Mouse (Mus musculus): Measurements from ENCODE around the gene Tamm41. TPM values are rescaled to one million over a fixed set of nuclear protein-coding genes. Genes with fewer than 3 reads are reported as not detected.

Gene Tamm41
- polyA plus RNA-seq, 1 experiment from 2014 or later = 66.6 TPM

- Histone ChIP-seq H3K36me3 (ENCODE audit: control insufficient read depth, insufficient read depth, low read length) (no peaks in the 10 kb centered on the region), H3K4me1 (replicated peaks; ENCODE audit: control insufficient read depth, insufficient read depth, low read length) (no peaks in the 10 kb centered on the region; the same call in 1 of the 2 replicates), H3K4me3 (ENCODE audit: low read depth, low read length) (no peak overlapping the region), H3K9ac (ENCODE audit: low read depth, low read length) (no peak overlapping the region), H3K4me2 (replicated peaks; ENCODE audit: low read depth, low read length) (no peak overlapping the region), H3K27ac (ENCODE audit: low read depth, low read length) (no peak overlapping the region), H3K9me3 (ENCODE audit: control insufficient read depth, low read length) (no peaks in the 10 kb centered on the region), H3K27me3 (ENCODE audit: control insufficient read depth, insufficient read depth, low read length) (peaks cover 9% of the 10 kb centered on the region)
- DNase-seq (ENCODE audit: low spot score) = no peak
- 77% methylated on average over 1 of the region's 1 CpGs for WGBS
- no peak for ATAC-seq (ENCODE audit: low FRiP score)
Measured at GRCm38 (mm10) chr6:114972988-114973387, 64.7 kb downstream of the Tamm41 start.

- 72% methylated on average over 5 of the region's 5 CpGs for WGBS
Measured at GRCm38 (mm10) chr6:114970895-114971294, 66.8 kb downstream of the Tamm41 start.

GRCm38 (mm10) chr6:114970386-114970785 is 67.3 kb downstream of the Tamm41 start:
- Histone ChIP-seq H3K27me3 (ENCODE audit: control insufficient read depth, insufficient read depth, low read length) (peaks cover 13% of the 10 kb centered on the region), H3K36me3 (ENCODE audit: control insufficient read depth, insufficient read depth, low read length) (no peaks in the 10 kb centered on the region), H3K9me3 (ENCODE audit: control insufficient read depth, low read length) (no peaks in the 10 kb centered on the region), H3K4me1 (replicated peaks; ENCODE audit: control insufficient read depth, insufficient read depth, low read length) (no peaks in the 10 kb centered on the region; the same call in 1 of the 2 replicates), H3K9ac (ENCODE audit: low read depth, low read length) (no peak overlapping the region), H3K27ac (ENCODE audit: low read depth, low read length) (no peak overlapping the region), H3K4me3 (ENCODE audit: low read depth, low read length) (no peak overlapping the region), H3K4me2 (replicated peaks; ENCODE audit: low read depth, low read length) (no peak overlapping the region)
- ATAC-seq (ENCODE audit: low FRiP score) = no peak
- WGBS = 29% methylated on average over 6 of the region's 6 CpGs
- DNase-seq (ENCODE audit: low spot score) = peak; percentile 26

More at GRCm38 (mm10) chr6:114970895-114971294, 66.8 kb downstream of the Tamm41 start:
- H3K4me1 ChIP-seq (replicated peaks; ENCODE audit: control insufficient read depth, insufficient read depth, low read length) = no peaks in the 10 kb centered on the region; the same call in 1 of the 2 replicates
- no peak overlapping the region for H3K4me2 ChIP-seq (replicated peaks; ENCODE audit: low read depth, low read length)
- no peaks in the 10 kb centered on the region for H3K9me3 ChIP-seq (ENCODE audit: control insufficient read depth, low read length)
- H3K36me3 ChIP-seq (ENCODE audit: control insufficient read depth, insufficient read depth, low read length) = no peaks in the 10 kb centered on the region
- H3K9ac ChIP-seq (ENCODE audit: low read depth, low read length) = no peak overlapping the region
- H3K27ac ChIP-seq (ENCODE audit: low read depth, low read length) = no peak overlapping the region
- no peak for ATAC-seq (ENCODE audit: low FRiP score)
- no peak overlapping the region for H3K4me3 ChIP-seq (ENCODE audit: low read depth, low read length)
- peak; percentile 37 for DNase-seq (ENCODE audit: low spot score)
- peaks cover 13% of the 10 kb centered on the region for H3K27me3 ChIP-seq (ENCODE audit: control insufficient read depth, insufficient read depth, low read length)

- Histone ChIP-seq H3K4me1 (replicated peaks; ENCODE audit: control insufficient read depth, insufficient read depth, low read length) (no peaks in the 10 kb centered on the region; the same call in 1 of the 2 replicates), H3K4me3 (ENCODE audit: low read depth, low read length) (peak within 1 kb of the TSS; percentile 61), H3K27me3 (ENCODE audit: control insufficient read depth, insufficient read depth, low read length) (peaks cover 13% of the 10 kb centered on the region), H3K9ac (ENCODE audit: low read depth, low read length) (peak within 1 kb of the TSS; percentile 67; the same call in 1 of the 2 replicates), H3K36me3 (ENCODE audit: control insufficient read depth, insufficient read depth, low read length) (no peaks in the 10 kb centered on the region), H3K27ac (ENCODE audit: low read depth, low read length) (0 out of 2 replicates have a peak within 1 kb of the TSS, but pooled peaks have one; percentile 12), H3K9me3 (ENCODE audit: control insufficient read depth, low read length) (no peaks in the 10 kb centered on the region), H3K4me2 (replicated peaks; ENCODE audit: low read depth, low read length) (peak within 1 kb of the TSS; percentile 95)
- peak; percentile 74 for DNase-seq (ENCODE audit: low spot score)
- ATAC-seq (ENCODE audit: low FRiP score) = peak; percentile 75
- WGBS = under 1% methylated on average over 78 of the region's 79 CpGs
Measured at GRCm38 (mm10) chr6:114969213-114970120, 68.2 kb downstream of the Tamm41 start, which contains the start of gene Vgll4. Gene Vgll4 (minus strand): TSS chr6:114969994.

- H3K4me3 ChIP-seq (ENCODE audit: low read depth, low read length) = peak overlapping the region; percentile 61
- WGBS = under 1% methylated on average over 67 of the region's 82 CpGs
- H3K9me3 ChIP-seq (ENCODE audit: control insufficient read depth, low read length) = no peaks in the 10 kb centered on the region
- no peaks in the 10 kb centered on the region; the same call in 1 of the 2 replicates for H3K4me1 ChIP-seq (replicated peaks; ENCODE audit: control insufficient read depth, insufficient read depth, low read length)
- H3K36me3 ChIP-seq (ENCODE audit: control insufficient read depth, insufficient read depth, low read length) = no peaks in the 10 kb centered on the region
- H3K9ac ChIP-seq (ENCODE audit: low read depth, low read length) = peak overlapping the region; percentile 67
- H3K4me2 ChIP-seq (replicated peaks; ENCODE audit: low read depth, low read length) = peak overlapping the region; percentile 95
- DNase-seq (ENCODE audit: low spot score) (peak; percentile 82), ATAC-seq (ENCODE audit: low FRiP score) (peak; percentile 67)
- no peak overlapping the region for H3K27ac ChIP-seq (ENCODE audit: low read depth, low read length)
- H3K27me3 ChIP-seq (ENCODE audit: control insufficient read depth, insufficient read depth, low read length) = peaks cover 13% of the 10 kb centered on the region
Measured at GRCm38 (mm10) chr6:114968361-114969212, 69.1 kb downstream of the Tamm41 start.

- Histone ChIP-seq H3K36me3 (ENCODE audit: control insufficient read depth, insufficient read depth, low read length) (no peaks in the 10 kb centered on the region), H3K27ac (ENCODE audit: low read depth, low read length) (no peak overlapping the region), H3K9me3 (ENCODE audit: control insufficient read depth, low read length) (no peaks in the 10 kb centered on the region), H3K4me3 (ENCODE audit: low read depth, low read length) (no peak overlapping the region), H3K9ac (ENCODE audit: low read depth, low read length) (no peak overlapping the region), H3K4me2 (replicated peaks; ENCODE audit: low read depth, low read length) (peak overlapping the region; percentile 95; the same call in 1 of the 2 replicates), H3K27me3 (ENCODE audit: control insufficient read depth, insufficient read depth, low read length) (peaks cover 13% of the 10 kb centered on the region), H3K4me1 (replicated peaks; ENCODE audit: control insufficient read depth, insufficient read depth, low read length) (no peaks in the 10 kb centered on the region; the same call in 1 of the 2 replicates)
- DNase-seq (ENCODE audit: low spot score) = peak; percentile 41
- WGBS = 55% methylated on average over 12 of the region's 12 CpGs
- ATAC-seq (ENCODE audit: low FRiP score) = no peak
Measured at GRCm38 (mm10) chr6:114967623-114968022, 70.1 kb downstream of the Tamm41 start.

- DNase-seq (ENCODE audit: low spot score) (no peak), ATAC-seq (ENCODE audit: low FRiP score) (no peak)
- no peaks in the 10 kb centered on the region; the same call in 1 of the 2 replicates for H3K4me1 ChIP-seq (replicated peaks; ENCODE audit: control insufficient read depth, insufficient read depth, low read length)
- H3K36me3 ChIP-seq (ENCODE audit: control insufficient read depth, insufficient read depth, low read length) = no peaks in the 10 kb centered on the region
- no peak overlapping the region for H3K9ac ChIP-seq (ENCODE audit: low read depth, low read length)
- no peak overlapping the region for H3K4me3 ChIP-seq (ENCODE audit: low read depth, low read length)
- no peak overlapping the region for H3K27ac ChIP-seq (ENCODE audit: low read depth, low read length)
- WGBS = 38% methylated on average over 2 of the region's 2 CpGs
- H3K4me2 ChIP-seq (replicated peaks; ENCODE audit: low read depth, low read length) = no peak overlapping the region
- peaks cover 13% of the 10 kb centered on the region for H3K27me3 ChIP-seq (ENCODE audit: control insufficient read depth, insufficient read depth, low read length)
- H3K9me3 ChIP-seq (ENCODE audit: control insufficient read depth, low read length) = no peaks in the 10 kb centered on the region
Measured at GRCm38 (mm10) chr6:114966396-114967154, 71.1 kb downstream of the Tamm41 start.

- H3K4me2 ChIP-seq (replicated peaks; ENCODE audit: low read depth, low read length) = no peak overlapping the region
Measured at GRCm38 (mm10) chr6:114965802-114966201, 71.9 kb downstream of the Tamm41 start.

More at GRCm38 (mm10) chr6:114965802-114966201, 71.9 kb downstream of the Tamm41 start:
- peaks cover 13% of the 10 kb centered on the region for H3K27me3 ChIP-seq (ENCODE audit: control insufficient read depth, insufficient read depth, low read length)
- DNase-seq (ENCODE audit: low spot score) (no peak), ATAC-seq (ENCODE audit: low FRiP score) (no peak)
- no peaks in the 10 kb centered on the region for H3K36me3 ChIP-seq (ENCODE audit: control insufficient read depth, insufficient read depth, low read length)
- H3K9me3 ChIP-seq (ENCODE audit: control insufficient read depth, low read length) = no peaks in the 10 kb centered on the region
- H3K27ac ChIP-seq (ENCODE audit: low read depth, low read length) = no peak overlapping the region
- no peak overlapping the region for H3K4me3 ChIP-seq (ENCODE audit: low read depth, low read length)
- WGBS = 79% methylated on average over 3 of the region's 3 CpGs
- no peaks in the 10 kb centered on the region; the same call in 1 of the 2 replicates for H3K4me1 ChIP-seq (replicated peaks; ENCODE audit: control insufficient read depth, insufficient read depth, low read length)
- no peak overlapping the region for H3K9ac ChIP-seq (ENCODE audit: low read depth, low read length)

All from hindbrain, embryonic 11.5 days (tissue).